Mouse (Mus musculus): ENCODE data around the gene Fam149a.

DNA sequence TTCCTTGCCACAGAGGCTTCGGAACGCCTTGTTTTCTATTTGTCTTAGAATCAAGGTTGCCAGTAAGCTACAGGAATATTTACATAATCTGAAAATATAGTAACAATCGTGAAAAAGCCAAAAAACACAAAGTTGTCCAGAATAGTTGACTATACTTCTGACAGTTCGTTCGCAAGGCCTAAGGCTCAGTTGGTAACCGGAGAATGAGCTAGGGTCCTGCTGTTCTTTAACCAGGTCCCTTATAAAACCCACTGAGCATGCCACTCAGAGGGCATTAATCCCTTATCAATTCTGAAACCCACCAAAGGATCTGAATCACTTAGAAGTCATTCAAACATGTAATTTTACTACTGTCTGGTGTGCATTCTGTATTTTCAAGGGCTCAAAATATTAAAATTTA lies 26.3 kb downstream of the Fam149a start:
- no peak for TF ChIP-seq CTCF (IDR thresholded peaks at IDR 0.05; ENCODE audit: low read depth)
- no peak for TF ChIP-seq EP300 (IDR thresholded peaks at IDR 0.05; ENCODE audit: low read depth)
